Mouse (Mus musculus) ovary, postnatal 10 days (tissue): Measurements from ENCODE around the gene Otud3.
"Not testable (repeated sequence)": the region's sequence is repeated elsewhere in the genome, so short reads cannot be mapped to it uniquely, and the experiment has no call there.

Experiments
- DNase-seq: peaks from one replicate; pipeline ENCODE4 v3.0.0; 2022; ENCODE audit warnings: low spot score

Otud3 gene

DNA sequence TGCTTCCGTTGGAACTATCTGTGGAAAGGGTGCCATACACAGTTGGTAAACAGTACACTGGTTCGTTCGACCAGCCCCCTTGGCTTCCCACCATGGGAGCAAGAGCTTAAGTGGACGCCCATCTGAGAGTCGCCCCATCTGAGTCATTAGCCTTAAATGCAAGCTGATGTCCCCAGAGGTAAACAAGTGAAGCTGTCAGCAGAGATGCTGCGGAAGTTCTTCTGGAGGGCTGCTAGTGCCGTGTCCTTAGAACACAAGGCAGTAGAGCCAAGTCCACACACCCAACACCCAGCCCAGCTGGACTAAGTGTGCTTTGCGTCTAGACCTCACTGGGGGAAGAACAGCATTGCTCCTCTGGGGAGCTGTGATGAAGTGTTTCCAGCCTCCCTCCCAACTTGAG lies 24.1 kb downstream of the Otud3 start:
- no peak for DNase-seq

DNA sequence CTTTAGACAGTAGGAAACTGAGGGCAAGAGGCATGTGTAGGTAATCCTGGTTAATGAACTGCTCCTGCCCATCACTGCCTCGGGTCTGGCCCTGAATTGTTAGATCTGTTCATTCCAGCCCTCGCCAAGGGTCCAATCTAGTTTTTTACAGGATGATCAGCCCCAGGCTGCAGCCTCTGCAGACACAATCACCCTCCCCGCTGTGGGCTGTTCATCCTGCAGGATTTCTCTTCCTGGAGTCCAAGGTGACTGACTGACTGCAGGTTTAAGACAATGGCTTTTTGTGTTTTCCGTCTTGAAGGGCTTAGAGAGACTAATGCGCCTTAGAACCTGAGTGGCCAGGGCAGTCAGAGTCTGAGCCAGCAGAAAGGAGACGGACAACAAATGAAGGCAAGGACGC lies 24.6 kb downstream of the Otud3 start:
- DNase-seq: no peak

DNA sequence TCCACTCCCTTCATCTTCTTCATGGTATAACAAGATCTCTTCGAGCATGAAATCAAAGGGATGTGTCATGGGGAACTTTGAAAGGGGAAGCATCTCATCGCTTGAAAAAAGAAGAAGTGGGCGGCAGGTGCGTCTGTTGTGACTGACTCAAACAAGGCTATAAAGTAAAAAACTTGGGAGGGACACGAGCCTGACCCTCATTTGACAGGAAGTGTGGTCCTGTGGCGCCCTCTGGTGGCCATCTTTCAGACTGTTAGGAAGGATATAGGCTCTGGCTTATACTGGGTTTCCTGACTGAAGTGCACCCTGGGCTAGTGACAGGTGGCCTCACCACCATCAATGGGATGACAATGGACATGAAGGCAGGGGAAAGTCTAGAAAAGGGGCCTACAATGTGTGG lies 29.5 kb downstream of the Otud3 start:
- peak; percentile 77 for DNase-seq

DNA sequence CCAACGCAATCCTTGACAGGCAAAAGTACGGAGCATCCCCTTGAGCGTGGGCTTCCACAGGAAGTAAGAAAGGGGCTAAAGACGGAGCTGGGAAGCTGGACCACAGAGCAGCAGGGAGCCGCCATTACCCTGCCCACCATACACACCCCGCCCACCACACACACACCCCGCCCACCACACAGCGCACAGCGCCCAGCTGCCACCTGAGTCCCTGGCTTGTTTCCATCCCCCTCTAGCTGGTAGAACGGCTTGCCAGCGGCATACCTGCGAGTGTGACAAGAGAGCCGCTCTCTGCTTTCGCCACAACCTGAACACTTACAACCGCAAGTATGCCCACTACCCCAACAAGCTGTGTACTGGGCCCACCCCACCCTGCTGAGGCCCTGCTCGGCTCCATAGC lies 31.6 kb downstream of the Otud3 start:
- no peak for DNase-seq

DNA sequence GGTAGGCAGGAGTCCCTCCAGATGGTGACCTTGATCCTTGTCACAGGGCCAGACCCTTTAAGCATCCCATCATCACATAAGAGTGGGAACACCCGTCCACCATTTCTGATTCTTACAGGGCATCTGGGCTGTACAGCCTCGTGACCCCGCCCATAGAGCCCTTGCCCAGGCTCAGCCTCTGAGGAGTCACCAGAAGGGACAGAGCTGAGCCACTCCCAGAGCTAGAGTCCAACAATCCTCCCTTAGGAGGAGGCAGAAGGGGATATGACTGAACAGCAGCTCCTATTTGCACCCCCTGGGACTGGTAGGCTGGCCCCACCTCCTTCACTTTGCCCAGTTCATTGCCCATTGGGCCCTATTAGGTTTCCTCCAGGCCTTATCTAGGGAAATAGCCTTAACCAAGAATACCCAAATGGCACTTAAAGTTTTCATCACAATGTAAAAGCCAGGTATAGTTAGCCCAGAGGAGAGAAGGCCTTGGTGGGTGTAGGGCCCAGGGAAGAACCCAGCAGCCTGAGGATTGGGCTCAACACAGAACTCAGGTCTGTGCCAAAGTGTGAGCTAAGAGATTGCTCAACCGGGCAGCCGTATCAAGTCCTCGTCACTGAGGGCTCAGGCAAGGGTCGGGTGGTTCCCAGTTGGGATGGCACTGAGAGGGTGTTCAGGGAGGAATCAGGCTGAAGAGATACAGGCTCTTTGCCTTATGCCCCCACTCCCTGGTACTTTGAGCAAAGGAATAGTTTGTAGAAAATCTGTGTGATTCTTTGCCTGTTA lies 32.7 kb downstream of the Otud3 start:
- DNase-seq: no peak

DNA sequence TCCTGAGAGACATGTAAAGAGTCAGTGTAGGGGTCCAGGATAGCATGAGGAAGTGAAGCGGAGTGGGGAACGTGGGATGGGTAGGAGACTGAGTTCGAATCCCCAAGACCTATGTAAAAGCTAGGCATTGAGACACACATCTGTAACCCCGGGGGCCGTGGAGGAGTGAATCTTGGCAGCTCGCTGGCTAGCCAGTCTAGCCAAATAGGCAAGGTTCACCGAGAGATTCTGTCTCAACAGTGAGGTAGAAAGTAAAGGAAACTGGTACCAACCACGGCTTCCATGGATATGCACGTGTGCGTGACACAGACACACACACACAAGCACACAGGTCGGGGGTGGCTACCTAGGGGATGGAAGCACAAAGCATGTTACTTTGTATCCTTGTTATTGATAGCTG lies 33.9 kb downstream of the Otud3 start:
- DNase-seq: no peak

DNA sequence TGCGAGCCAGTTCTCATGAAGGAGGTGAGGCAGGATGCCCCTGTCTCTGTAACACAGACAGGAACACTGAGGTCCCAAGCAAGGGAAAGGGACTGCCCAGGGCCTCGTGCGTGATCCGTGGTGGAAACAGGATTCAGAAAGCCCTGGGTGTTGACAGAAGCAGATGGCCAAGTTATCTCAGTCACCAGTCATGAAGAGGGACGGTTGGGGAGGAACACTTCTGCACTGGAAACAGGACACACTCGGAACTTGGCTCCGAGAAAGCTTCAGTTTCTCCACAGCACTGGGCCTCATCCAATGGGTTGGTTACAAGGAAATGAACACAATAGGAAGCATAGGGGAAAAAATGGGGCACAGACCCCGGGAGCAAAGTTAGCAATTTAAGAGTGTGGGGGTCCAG lies 35.0 kb downstream of the Otud3 start:
- no peak for DNase-seq

DNA sequence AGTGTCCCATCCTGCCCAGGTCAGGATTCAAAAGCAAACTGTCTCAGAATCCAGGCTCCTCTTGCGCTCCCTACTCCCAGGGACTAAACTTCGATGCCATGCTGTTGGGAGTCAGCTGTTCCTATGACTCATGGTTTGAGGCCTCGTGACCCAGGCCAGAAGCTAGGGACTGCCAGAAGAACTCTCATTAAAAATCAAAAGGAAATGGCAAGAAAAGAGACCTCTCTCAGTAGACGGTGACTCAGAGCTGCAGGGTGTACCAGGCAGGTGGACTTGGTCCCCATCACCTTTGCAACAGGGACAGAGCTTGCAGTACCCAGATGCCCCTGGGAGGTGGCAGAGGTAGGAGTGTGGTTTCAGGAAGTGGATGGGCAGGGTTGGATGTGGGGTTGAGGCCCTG lies 36.0 kb downstream of the Otud3 start, which contains the start of gene Pla2g2e:
Gene Pla2g2e (plus strand): TSS at position 212 of the 400 bp plus-strand sequence.
- DNase-seq: no peak

DNA sequence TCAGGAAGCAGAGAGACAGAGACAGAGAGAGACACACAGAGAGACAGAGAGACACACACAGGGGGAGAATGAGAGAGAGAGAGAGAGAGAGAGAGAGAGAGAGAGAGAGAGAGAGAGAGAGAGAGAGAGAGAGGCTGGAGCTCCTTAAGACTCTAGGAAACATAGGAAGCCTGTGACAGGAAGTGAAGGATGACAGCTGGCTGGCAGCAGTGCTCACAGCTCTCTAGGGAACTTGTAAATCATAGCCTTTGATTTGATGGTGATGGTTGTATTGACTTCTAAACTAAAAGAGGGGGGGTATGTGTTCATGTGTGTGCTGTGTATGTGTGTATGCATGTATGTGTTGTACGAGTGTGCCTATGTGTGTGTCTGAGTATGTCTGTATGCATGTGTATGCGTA lies 37.8 kb downstream of the Otud3 start:
- DNase-seq: no peak

DNA sequence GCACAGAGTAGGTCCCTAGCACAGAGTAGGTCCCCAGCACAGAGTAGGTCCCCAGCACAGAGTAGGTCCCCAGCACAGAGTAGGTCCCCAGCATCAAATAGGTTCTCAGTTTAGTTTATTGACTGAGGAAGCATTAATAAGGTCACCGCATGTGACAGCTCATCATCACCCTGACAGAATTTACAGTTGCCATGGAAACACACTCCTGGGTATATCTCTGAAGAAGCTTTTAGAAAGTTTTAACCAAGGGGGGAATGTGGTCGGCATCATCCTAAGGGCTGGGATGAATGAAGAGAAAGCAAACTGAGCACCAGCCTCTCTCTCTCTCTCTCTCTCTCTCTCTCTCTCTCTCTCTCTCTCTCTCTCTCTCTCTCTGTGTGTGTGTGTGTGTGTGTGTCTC lies 38.5 kb downstream of the Otud3 start:
- DNase-seq: not testable (repeated sequence)

DNA sequence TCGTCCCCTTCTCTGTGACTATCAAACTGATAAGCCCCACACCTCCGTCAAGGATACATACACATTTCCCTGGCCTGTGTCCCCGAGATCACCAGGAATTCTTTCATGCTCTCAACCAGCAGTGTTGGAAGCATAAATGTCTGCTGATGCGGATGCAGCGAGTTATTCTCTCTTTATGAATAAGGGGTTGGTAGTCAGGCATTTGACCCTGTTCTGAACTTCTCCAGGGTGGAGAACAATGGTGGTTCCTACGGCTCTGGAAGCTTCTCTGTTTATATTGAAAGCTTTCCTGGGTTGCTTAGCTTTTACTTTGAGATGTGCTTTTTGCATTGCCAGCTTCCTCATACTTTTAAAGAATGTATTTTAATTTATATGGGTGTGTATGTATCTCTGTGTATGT lies 39.9 kb downstream of the Otud3 start, which contains the start of gene Gm13030:
Gene Gm13030 (minus strand): TSS at position 101 of the 400 bp plus-strand sequence.
- DNase-seq: no peak

DNA sequence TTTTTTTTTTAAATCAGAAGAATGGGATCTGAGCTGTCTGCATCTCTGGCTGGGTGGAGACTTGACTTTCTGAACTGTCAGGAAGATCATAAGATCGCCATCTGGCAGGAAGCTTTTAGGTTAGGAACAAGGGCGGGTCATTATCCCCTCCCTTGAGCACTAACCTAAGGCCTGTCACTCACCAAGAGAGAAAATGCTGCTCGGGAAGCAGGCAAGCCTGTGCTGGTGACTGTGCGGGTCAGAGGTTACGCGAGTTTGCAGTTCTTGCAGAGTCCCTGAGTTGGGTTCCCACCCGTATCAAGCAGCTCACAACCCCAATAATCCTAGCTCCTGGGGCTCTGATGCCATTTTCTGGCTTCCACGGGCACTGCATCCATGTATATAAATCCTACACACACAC lies 45.1 kb downstream of the Otud3 start:
- DNase-seq: no peak

DNA sequence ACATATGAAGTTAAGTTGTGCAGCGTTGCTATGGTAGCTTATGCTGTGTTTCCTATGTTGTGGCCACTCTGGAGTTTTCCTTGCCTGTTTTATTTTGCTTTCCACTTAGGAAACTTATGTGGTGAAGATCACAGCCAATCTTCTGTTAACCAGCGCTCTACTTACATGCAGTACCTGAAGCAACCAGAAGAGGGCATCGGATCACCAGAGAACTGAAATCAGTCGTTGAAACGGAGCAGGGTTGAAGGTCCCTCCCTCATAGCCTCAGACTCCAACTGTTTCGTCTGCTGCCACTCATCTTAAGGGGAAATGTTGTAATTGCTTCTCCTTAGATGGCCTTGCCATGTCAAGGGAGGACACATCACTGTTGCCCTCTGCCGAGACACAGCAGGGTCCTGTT lies 47.3 kb downstream of the Otud3 start:
- DNase-seq: peak; percentile 48

DNA sequence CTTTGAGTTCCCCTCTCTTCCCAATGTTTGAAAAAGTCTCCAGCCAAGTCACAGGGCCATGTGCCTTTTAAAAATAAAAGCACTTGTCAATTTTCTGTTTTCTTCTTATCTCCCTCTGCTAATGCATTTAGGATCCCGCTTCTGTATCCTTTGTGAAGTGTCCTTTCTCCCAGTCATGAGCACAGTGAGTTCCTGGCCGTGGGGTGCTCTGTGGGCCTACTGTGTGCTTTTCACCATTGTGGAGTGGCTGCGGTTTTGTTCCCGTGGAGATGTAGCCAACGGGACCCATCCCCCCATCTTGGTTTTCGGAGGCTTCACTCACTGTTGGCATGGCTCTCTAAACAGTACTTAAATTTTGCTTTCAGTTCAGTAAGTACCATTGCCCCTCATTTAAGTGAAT lies 47.8 kb downstream of the Otud3 start:
- no peak for DNase-seq

DNA sequence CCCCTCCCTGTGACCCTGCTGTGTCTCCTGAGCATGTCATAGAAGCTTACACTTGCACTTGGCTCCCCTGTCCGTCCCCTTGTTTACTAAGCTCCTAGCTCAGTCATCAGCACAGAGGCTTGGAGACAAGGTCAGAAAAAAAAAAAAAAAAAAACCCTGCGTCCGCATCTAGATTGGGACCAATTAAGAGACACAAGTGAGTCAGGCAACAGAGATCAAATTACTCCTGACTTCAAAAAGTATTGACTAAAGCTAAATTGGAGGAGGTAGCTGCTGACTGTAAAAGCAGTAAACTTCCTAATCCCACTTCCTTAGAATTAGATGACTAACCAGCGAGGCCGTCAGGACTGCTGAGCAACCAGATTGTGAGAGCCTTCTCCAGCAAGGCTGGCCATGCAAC lies 48.7 kb downstream of the Otud3 start:
- no peak for DNase-seq

DNA sequence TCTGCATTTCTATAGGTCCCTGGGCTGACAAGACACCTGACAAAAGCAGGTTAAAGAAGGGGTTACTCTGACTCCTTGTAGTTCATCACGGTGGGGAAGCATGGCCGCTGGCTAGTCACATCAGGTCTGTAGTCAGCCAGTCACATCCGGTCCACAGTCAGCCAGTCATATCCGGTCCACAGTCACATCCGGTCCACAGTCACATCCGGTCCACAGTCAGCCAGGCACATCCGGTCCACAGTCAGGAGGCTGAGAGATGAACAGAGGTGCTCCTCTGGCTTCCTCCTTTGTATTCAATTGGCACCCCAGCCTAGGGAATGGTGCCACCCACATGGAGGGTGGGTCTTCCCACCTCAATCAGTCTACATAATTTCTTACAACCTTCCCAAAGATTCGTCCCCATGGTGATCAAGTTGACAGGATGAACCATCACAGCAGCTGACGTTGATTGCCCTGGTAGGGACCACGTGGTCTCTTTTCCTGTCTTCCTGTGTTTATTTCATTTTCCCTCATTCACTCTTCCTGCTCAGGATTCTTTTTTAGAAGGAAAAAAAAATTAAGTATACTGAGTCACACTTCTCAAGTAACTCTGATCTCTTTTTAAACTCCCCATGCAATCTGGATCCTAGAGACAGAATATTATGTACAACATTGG lies 50.3 kb downstream of the Otud3 start, which contains the start of gene Pla2g5:
Gene Pla2g5 (minus strand): TSS at position 139 of the 655 bp plus-strand sequence.
- no peak for DNase-seq

DNA sequence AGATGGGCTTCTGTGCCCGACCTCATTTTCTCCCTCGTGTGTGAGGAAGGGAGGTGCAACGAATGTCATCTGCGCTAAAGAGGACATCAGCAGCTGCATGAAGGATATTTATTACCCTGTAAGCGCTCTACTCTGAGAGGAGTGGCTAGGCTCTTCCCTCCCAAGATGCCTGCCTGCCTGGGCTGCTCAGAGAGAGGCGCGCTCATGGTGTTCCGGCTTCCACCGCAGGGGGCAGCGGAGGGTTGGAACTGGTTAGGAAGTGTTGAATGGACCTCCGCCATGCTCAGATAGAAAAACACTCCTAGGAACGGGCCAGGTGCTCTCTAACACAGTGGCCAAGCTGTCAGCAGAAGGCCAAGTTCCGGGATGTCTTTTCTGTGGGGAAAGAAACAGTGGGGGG lies 54.0 kb downstream of the Otud3 start:
- no peak for DNase-seq

DNA sequence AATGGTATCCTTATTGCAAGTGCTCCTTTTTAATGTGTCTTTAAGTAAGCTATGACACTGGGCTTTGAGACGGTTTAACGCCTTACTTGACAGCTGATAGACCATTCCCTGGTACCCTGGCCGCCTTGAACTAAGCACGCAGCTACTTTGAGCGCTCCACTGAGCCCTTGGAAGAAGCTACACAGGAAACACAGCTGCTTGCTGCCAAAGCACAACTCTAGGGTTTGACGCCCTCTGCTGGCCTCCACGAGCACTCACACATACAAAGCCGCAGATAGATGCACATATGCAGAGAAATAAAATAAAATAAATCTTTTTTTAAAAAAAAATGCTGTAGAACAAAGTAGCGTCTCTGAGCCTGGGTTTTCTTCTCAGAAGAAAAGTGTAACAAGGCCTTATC lies 54.5 kb downstream of the Otud3 start:
- no peak for DNase-seq

DNA sequence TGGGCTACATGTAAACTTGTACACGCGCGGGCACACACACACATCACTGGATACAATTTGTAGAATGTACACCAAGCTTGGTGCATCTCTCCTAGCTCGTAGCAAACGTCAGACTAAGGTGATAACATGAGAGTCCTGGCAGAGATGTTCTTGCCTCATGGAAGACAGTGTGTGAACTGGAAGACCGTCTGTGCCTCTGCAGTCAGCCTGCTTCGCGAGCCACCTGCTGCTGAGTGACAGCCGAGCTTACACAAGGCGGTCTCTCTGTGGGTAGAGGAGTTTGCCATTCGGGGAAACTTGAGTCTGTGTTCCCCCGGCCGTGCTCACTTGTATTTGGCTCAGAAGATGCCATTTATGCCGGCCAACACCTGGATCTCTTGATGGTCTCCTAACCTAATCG lies 55.3 kb downstream of the Otud3 start:
- DNase-seq: no peak

DNA sequence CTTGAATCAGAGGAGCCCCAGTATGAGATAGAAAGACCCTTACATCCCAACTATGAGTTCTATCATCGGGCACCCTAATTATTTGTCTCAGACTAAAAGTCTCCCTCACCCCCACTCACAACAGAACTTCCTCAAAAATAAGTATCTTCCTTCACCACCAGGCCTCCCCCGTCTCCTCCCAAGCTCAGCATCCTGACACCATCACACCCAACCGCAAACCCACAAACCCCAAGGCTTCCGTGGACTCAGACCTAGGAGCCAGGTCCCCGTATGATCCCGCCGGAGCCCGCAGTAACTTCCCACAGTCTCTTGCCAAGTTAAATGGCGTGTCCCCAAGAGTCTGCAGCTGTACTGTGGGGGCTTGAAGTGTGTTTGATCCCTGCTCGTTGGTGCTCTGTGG lies 56.2 kb downstream of the Otud3 start:
- DNase-seq: no peak

DNA sequence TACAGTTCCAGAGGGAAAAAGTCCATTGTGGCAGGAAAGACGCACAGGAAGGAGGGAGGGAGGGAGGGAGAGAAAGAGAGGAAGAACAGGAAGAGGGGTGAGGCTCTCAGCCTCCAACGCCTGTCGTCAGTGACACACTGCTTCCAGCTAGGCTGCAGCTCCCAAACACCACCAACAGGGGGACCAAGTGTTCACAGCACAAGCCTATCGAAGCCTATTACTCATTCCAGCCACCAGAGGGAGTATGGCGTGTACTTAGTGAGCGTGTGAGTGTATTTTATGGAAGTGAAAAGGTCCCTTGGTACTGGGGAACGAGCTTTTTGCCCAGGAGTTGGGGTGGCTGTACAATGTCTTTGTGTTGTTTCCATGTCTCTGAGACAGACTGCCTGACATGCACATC lies 57.3 kb downstream of the Otud3 start:
- no peak for DNase-seq

DNA sequence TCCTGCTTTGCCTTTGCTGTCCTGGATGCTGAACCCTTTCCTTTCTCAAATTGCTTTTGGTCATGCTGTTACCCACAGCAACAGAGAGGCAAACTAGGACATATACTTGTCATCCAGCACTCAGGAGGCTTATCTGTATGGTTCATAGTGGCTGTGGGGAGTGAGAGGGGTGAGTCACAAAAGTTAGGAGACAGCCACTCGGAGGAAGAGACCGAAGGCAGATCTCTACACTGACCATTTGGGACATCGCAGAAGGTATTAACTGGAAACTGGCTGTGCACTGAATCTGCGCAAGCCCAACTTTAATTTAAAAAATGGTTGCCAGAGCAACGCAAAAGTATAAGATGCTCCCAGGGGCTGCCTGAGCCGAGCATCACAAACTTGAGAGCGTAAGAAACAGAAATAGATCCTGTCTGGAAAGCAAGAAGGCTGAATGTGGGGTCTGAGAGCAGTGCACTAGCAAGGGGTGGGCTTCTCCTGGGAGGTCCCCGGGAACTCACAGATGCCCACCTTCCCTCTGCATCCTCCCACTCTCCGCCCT lies 58.6 kb downstream of the Otud3 start:
- DNase-seq: no peak

DNA sequence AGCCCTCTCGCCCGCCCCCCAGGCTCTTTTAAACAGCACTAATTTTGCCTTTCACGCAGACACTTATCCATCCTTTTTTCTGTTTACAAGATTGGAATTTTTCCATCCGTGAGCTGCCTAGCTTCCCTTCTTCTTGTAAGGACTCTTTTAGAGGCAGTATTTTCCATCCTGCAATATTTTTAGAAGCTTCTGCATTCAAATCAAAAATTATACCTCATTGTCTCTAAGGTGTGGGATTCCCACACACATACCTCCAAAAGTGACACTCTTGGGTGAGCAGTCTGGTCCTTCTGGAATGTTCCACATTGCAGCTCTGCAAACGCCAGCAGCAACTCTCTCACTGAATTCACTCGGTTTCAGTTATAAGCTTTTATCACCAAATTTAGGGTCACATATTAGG lies 60.8 kb downstream of the Otud3 start:
- no peak for DNase-seq
